Mouse (Mus musculus) left cerebral cortex, postnatal 10 days (tissue): ENCODE measurements around the gene Slc9a3r1. TPM values are rescaled to one million over a fixed set of nuclear protein-coding genes. Genes with fewer than 3 reads are reported as not detected.

ENCODE experiments used
- DNase-seq, 2 experiments: peaks; one replicate each; pipeline ENCODE4 v3.0.0; 2021 to 2022; ENCODE audit warnings: low spot score in 2 of 2, mixed read lengths in 1 of 2; ENCODE audit errors: extremely low spot score in 1 of 2
- intact Hi-C: fragments of 180-260 bp; cut with DNase I; formaldehyde crosslinking; loops from one replicate; pipeline ENCODE4 v1.15.1; 2025
- total RNA-seq, 2 experiments: library from RNA; stranded (reverse); gene quantifications; 2 replicates each; pipeline ENCODE4 v1.2.3; 2021

The Slc9a3r1 gene
- total RNA-seq, 2 experiments from 2014 or later, result 53.7 to 56.0 TPM

GRCm38 (mm10) chr11:115160883-115161577, 2.1 kb upstream of the Slc9a3r1 start:
- intact Hi-C loops, result loop anchor here (2.0 kb wide), 1 partner anchor 22 kb away; no protein-coding TSS in a partner anchor
- DNase-seq, result peak in 1 of 2 experiments; percentile 84

GRCm38 (mm10) chr11:115161578-115162204, 1.4 kb upstream of the Slc9a3r1 start:
- intact Hi-C loops, result loop anchor here (2.0 kb wide), 1 partner anchor 21 kb away; no protein-coding TSS in a partner anchor
- no peak for DNase-seq

- no peak for DNase-seq
- intact Hi-C loops, result no loop called here
Measured at GRCm38 (mm10) chr11:115162205-115162601, 938 bp upstream of the Slc9a3r1 start.

GRCm38 (mm10) chr11:115163568-115164150, 518 bp downstream of the Slc9a3r1 start:
- DNase-seq, result peak in 1 of 2 experiments; percentile 49
- intact Hi-C loops, result no loop called here

- intact Hi-C loops, result no loop called here
- DNase-seq, result no peak
Measured at GRCm38 (mm10) chr11:115164341-115164975, 1.3 kb downstream of the Slc9a3r1 start.

- peak in 1 of 2 experiments; percentile 44 for DNase-seq
- intact Hi-C loops, result no loop called here
Measured at GRCm38 (mm10) chr11:115164976-115165374, 1.8 kb downstream of the Slc9a3r1 start.

GRCm38 (mm10) chr11:115166776-115167175, 3.6 kb downstream of the Slc9a3r1 start:
- no peak for DNase-seq
- intact Hi-C loops, result no loop called here

- DNase-seq, result no peak
- intact Hi-C loops, result no loop called here
Measured at GRCm38 (mm10) chr11:115167631-115168249, 4.6 kb downstream of the Slc9a3r1 start.

- DNase-seq, result no peak
- intact Hi-C loops, result no loop called here
Measured at GRCm38 (mm10) chr11:115169430-115169829, 6.3 kb downstream of the Slc9a3r1 start.

GRCm38 (mm10) chr11:115171125-115171524, 8.0 kb downstream of the Slc9a3r1 start:
- DNase-seq, result no peak

GRCm38 (mm10) chr11:115172825-115173287, 9.7 kb downstream of the Slc9a3r1 start:
- intact Hi-C loops, result no loop called here
- DNase-seq, result peak in 1 of 2 experiments; percentile 83

More at GRCm38 (mm10) chr11:115171125-115171524, 8.0 kb downstream of the Slc9a3r1 start:
- intact Hi-C loops, result no loop called here

- no peak for DNase-seq
- intact Hi-C loops, result no loop called here
Measured at GRCm38 (mm10) chr11:115173549-115174339, 10.6 kb downstream of the Slc9a3r1 start.

- DNase-seq, result peak in 1 of 2 experiments; percentile 77
Measured at GRCm38 (mm10) chr11:115176399-115177190, 13.5 kb downstream of the Slc9a3r1 start.

GRCm38 (mm10) chr11:115177559-115178195, 14.5 kb downstream of the Slc9a3r1 start:
- intact Hi-C loops, result no loop called here
- DNase-seq, result no peak

More at GRCm38 (mm10) chr11:115176399-115177190, 13.5 kb downstream of the Slc9a3r1 start:
- intact Hi-C loops, result no loop called here

- intact Hi-C loops, result no loop called here
- DNase-seq, result no peak
Measured at GRCm38 (mm10) chr11:115178766-115179165, 15.6 kb downstream of the Slc9a3r1 start.

GRCm38 (mm10) chr11:115179191-115179590, 16.1 kb downstream of the Slc9a3r1 start:
- DNase-seq, result peak; percentile 62 to 64
- intact Hi-C loops, result no loop called here

- DNase-seq, result no peak
- intact Hi-C loops, result no loop called here
Measured at GRCm38 (mm10) chr11:115179881-115180280, 16.7 kb downstream of the Slc9a3r1 start.
